Mouse (Mus musculus) hindbrain, embryonic 13.5 days (tissue): ENCODE results near the gene Hist1h3b. TPM values are rescaled to one million over a fixed set of nuclear protein-coding genes. Genes with fewer than 3 reads are reported as not detected.

Source experiments
- ATAC-seq: fragments of 200-750 bp; cut with Nextera tagmentation; 2 replicates; pipeline ENCODE4 v1.8.0; 2017; ENCODE audit warnings: moderate TSS enrichment; ENCODE audit not compliant: low FRiP score
- H3K27ac ChIP-seq: fragments of 300-500 bp; sonication (generic); 2 replicates; pipeline ENCODE4 v1.5.1; 2015; ENCODE audit warnings: inconsistent platforms, mild to moderate bottlenecking, moderate library complexity
- H3K27me3 ChIP-seq: fragments of 300-500 bp; sonication (generic); 2 replicates; pipeline ENCODE4 v1.6.1; 2015; ENCODE audit warnings: mild to moderate bottlenecking, inconsistent platforms
- H3K36me3 ChIP-seq: fragments of 300-500 bp; sonication (generic); 2 replicates; pipeline ENCODE4 v1.6.1; 2015; ENCODE audit warnings: mild to moderate bottlenecking, inconsistent platforms
- H3K4me1 ChIP-seq: fragments of 300-500 bp; sonication (generic); replicated peaks from 2 replicates; pipeline ENCODE4 v1.6.1; 2015; ENCODE audit warnings: inconsistent platforms
- H3K4me2 ChIP-seq: fragments of 300-500 bp; sonication (generic); 2 replicates; pipeline ENCODE4 v1.6.1; 2015; ENCODE audit warnings: inconsistent platforms, mild to moderate bottlenecking, moderate library complexity
- H3K4me3 ChIP-seq: fragments of 300-500 bp; sonication (generic); 2 replicates; pipeline ENCODE4 v1.5.1; 2015; ENCODE audit warnings: mild to moderate bottlenecking, inconsistent platforms
- H3K9ac ChIP-seq: fragments of 300-500 bp; sonication (generic); 2 replicates; pipeline ENCODE4 v1.6.1; 2015; ENCODE audit warnings: mild to moderate bottlenecking, inconsistent platforms
- H3K9me3 ChIP-seq: fragments of 300-500 bp; sonication (generic); 2 replicates; pipeline ENCODE4 v1.6.1; 2016; ENCODE audit warnings: inconsistent platforms
- WGBS: fragments of 180-500 bp; shearing (Covaris S2); methylation state at CpG from one replicate; pipeline ENCODE4 v1.1.7; 2015; 5-methylcytosine and 5-hydroxymethylcytosine counted together
- polyA plus RNA-seq: library from polyadenylated mRNA; unstranded; fragments of >200 nt; fragmentation: Nextera tagmentation; extraction: Ambion mirVana; gene quantifications from 2 replicates; pipeline ENCODE4 v1.2.1, GENCODE M21; 2015

Gene Hist1h3b
- polyA plus RNA-seq, 1 experiment from 2014 or later, result 4.4 TPM

GRCm38 (mm10) chr13:23724239-23724638 is 27.8 kb upstream of the Hist1h3b start:
- ATAC-seq, result no peak
- Histone ChIP-seq H3K36me3 (no peaks in the 10 kb centered on the region), H3K9ac (no peak overlapping the region), H3K27me3 (no peaks in the 10 kb centered on the region), H3K9me3 (no peaks in the 10 kb centered on the region), H3K4me3 (no peak overlapping the region), H3K27ac (no peak overlapping the region), H3K4me1 (no peaks in the 10 kb centered on the region), H3K4me2 (no peak overlapping the region)
- WGBS, result 84% methylated on average over 4 of the region's 4 CpGs

- H3K27me3 ChIP-seq, result no peaks in the 10 kb centered on the region
- no peak overlapping the region for H3K4me2 ChIP-seq
- H3K27ac ChIP-seq, result no peak overlapping the region
- H3K4me1 ChIP-seq, result no peaks in the 10 kb centered on the region
- no peak overlapping the region for H3K4me3 ChIP-seq
- no peak for ATAC-seq
- WGBS, result no CpG with 5 or more reads among the region's 1 CpGs
- H3K9ac ChIP-seq, result no peak overlapping the region
- no peaks in the 10 kb centered on the region for H3K9me3 ChIP-seq
- H3K36me3 ChIP-seq, result no peaks in the 10 kb centered on the region
Measured at GRCm38 (mm10) chr13:23725213-23725612, 26.9 kb upstream of the Hist1h3b start.

GRCm38 (mm10) chr13:23728472-23729191 is 23.4 kb upstream of the Hist1h3b start:
- 86% methylated on average over 18 of the region's 18 CpGs for WGBS
- Histone ChIP-seq H3K9ac (no peak overlapping the region), H3K27ac (no peak overlapping the region), H3K4me3 (no peak overlapping the region), H3K4me2 (no peak overlapping the region), H3K27me3 (no peaks in the 10 kb centered on the region), H3K9me3 (no peaks in the 10 kb centered on the region), H3K36me3 (no peaks in the 10 kb centered on the region), H3K4me1 (no peaks in the 10 kb centered on the region)
- ATAC-seq, result no peak

DNA sequence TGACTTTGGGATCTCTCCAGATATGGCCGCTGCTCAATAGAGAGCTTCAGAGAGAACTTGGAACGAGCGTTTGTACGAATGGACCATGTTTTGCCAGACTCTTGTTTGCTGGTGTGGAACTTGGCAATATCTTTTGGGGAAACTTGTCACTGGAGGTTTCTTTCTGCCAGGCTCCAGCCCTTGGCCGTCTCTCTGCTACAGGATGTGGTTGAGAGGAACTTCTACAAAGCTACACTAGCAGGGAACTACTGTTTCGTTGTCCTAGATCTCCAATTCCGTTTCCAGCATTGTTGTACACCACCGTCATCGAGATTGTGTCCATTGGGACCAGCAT is 22.9 kb upstream of the Hist1h3b start:
- WGBS, result 94% methylated on average over 9 of the region's 9 CpGs

DNA sequence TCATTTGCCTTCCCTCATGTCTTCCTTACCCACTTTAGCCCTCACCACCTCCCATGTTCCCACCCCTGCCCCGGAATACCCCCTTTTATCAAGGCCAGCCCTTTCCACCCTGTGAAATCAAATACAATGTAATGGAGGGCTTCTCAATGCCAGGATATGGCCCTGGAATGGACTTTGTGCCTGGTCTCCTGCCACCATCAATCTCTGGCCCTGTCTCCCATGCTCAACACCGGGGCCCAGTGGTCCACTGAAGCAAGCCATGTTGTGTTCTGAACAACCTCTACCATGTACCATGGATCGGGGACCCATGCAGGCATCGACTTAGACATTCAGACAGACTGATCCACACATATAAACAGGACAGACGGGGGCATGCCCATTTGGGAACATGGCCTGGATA is 22.4 kb upstream of the Hist1h3b start:
- H3K4me1 ChIP-seq, result no peaks in the 10 kb centered on the region
- no peak overlapping the region for H3K4me3 ChIP-seq
- WGBS, result 92% methylated on average over 5 of the region's 5 CpGs
- no peak overlapping the region for H3K4me2 ChIP-seq
- H3K36me3 ChIP-seq, result no peaks in the 10 kb centered on the region
- ATAC-seq, result no peak
- no peak overlapping the region for H3K27ac ChIP-seq
- H3K27me3 ChIP-seq, result no peaks in the 10 kb centered on the region
- no peaks in the 10 kb centered on the region for H3K9me3 ChIP-seq
- H3K9ac ChIP-seq, result no peak overlapping the region

More for the DNA sequence above, 22.9 kb upstream of the Hist1h3b start:
- H3K9me3 ChIP-seq, result no peaks in the 10 kb centered on the region
- no peak overlapping the region for H3K4me3 ChIP-seq
- H3K27ac ChIP-seq, result no peak overlapping the region
- H3K4me2 ChIP-seq, result no peak overlapping the region
- H3K4me1 ChIP-seq, result no peaks in the 10 kb centered on the region
- no peak overlapping the region for H3K9ac ChIP-seq
- no peak for ATAC-seq
- H3K27me3 ChIP-seq, result no peaks in the 10 kb centered on the region
- H3K36me3 ChIP-seq, result no peaks in the 10 kb centered on the region

GRCm38 (mm10) chr13:23730479-23730878 is 21.6 kb upstream of the Hist1h3b start:
- Histone ChIP-seq H3K27ac (no peak overlapping the region), H3K36me3 (no peaks in the 10 kb centered on the region), H3K4me2 (no peak overlapping the region), H3K4me3 (no peak overlapping the region), H3K4me1 (no peaks in the 10 kb centered on the region), H3K27me3 (no peaks in the 10 kb centered on the region), H3K9me3 (no peaks in the 10 kb centered on the region), H3K9ac (no peak overlapping the region)
- no peak for ATAC-seq
- WGBS, result 43% methylated on average over 8 of the region's 8 CpGs

GRCm38 (mm10) chr13:23732156-23732804 is 19.8 kb upstream of the Hist1h3b start:
- Histone ChIP-seq H3K36me3 (no peaks in the 10 kb centered on the region), H3K4me3 (no peak overlapping the region), H3K9me3 (no peaks in the 10 kb centered on the region), H3K9ac (no peak overlapping the region), H3K27me3 (no peaks in the 10 kb centered on the region), H3K4me1 (no peaks in the 10 kb centered on the region), H3K27ac (no peak overlapping the region), H3K4me2 (no peak overlapping the region)
- 28% methylated on average over 8 of the region's 8 CpGs for WGBS
- no peak for ATAC-seq

- no peak overlapping the region for H3K4me3 ChIP-seq
- no peak for ATAC-seq
- no peaks in the 10 kb centered on the region for H3K27me3 ChIP-seq
- H3K9ac ChIP-seq, result no peak overlapping the region
- H3K36me3 ChIP-seq, result no peaks in the 10 kb centered on the region
- WGBS, result 92% methylated on average over 5 of the region's 5 CpGs
- no peak overlapping the region for H3K4me2 ChIP-seq
- no peaks in the 10 kb centered on the region for H3K9me3 ChIP-seq
- H3K4me1 ChIP-seq, result peaks cover 23% of the 10 kb centered on the region
- H3K27ac ChIP-seq, result no peak overlapping the region
Measured at GRCm38 (mm10) chr13:23737091-23737490, 15.0 kb upstream of the Hist1h3b start.

GRCm38 (mm10) chr13:23738041-23738440 is 14.0 kb upstream of the Hist1h3b start:
- H3K4me2 ChIP-seq, result peak overlapping the region; percentile 94
- no peak for ATAC-seq
- H3K27ac ChIP-seq, result peak overlapping the region; percentile 89
- 26% methylated on average over 4 of the region's 4 CpGs for WGBS
- no peaks in the 10 kb centered on the region for H3K9me3 ChIP-seq
- peak overlapping the region; percentile 76 for H3K9ac ChIP-seq
- H3K4me3 ChIP-seq, result peak overlapping the region; percentile 48
- H3K36me3 ChIP-seq, result no peaks in the 10 kb centered on the region
- H3K4me1 ChIP-seq, result peaks cover 23% of the 10 kb centered on the region
- H3K27me3 ChIP-seq, result no peaks in the 10 kb centered on the region

- Histone ChIP-seq H3K4me3 (peak within 1 kb of the TSS; percentile 48), H3K9ac (peak within 1 kb of the TSS; percentile 76), H3K27ac (peak within 1 kb of the TSS; percentile 89), H3K4me1 (peaks cover 23% of the 10 kb centered on the region), H3K36me3 (no peaks in the 10 kb centered on the region), H3K27me3 (no peaks in the 10 kb centered on the region), H3K4me2 (peak within 1 kb of the TSS; percentile 94), H3K9me3 (no peaks in the 10 kb centered on the region)
- under 1% methylated on average over 38 of the region's 38 CpGs for WGBS
- ATAC-seq, result peak; percentile 93
Measured at GRCm38 (mm10) chr13:23738677-23739068, 13.4 kb upstream of the Hist1h3b start, which contains the start of gene Hist1h1c. Hist1h1c (plus strand) TSS chr13:23738808.

DNA sequence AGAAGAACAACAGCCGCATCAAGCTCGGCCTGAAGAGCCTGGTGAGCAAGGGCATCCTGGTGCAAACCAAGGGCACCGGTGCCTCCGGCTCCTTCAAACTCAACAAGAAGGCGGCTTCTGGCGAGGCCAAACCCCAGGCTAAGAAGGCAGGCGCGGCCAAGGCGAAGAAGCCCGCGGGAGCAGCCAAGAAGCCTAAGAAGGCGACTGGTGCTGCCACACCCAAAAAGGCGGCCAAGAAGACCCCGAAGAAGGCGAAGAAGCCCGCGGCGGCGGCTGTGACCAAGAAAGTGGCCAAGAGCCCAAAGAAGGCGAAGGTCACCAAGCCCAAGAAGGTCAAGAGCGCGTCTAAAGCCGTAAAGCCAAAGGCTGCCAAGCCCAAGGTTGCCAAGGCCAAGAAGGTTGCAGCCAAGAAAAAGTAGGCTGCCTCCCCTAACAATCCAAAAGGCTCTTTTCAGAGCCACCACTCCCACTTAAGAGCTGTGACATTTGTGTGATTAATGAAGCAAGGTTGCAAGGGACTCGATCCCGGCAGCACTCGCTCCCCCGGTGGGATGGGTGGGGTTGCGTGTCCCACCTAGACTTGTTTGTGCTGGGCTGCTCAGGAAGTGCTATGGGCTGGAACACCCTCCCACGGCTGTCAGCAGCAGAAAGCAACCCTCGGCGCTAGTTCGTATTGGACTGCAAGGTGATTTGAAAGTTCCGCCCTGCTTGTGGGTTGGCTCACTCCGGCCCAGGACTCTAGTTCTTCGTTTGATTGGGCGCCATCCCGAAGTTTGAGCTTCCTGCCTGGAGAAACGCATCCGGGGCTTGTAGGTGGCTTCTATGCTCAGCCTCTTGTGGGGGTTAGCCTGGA is 12.8 kb upstream of the Hist1h3b start:
- Histone ChIP-seq H3K36me3 (no peaks in the 10 kb centered on the region), H3K27ac (peak overlapping the region; percentile 89), H3K9me3 (no peaks in the 10 kb centered on the region), H3K9ac (peak overlapping the region; percentile 76), H3K4me2 (peak overlapping the region; percentile 94), H3K4me1 (peaks cover 23% of the 10 kb centered on the region), H3K27me3 (no peaks in the 10 kb centered on the region), H3K4me3 (peak overlapping the region; percentile 48)
- WGBS, result under 1% methylated on average over 39 of the region's 39 CpGs
- peak; percentile 90 for ATAC-seq

- Histone ChIP-seq H3K27ac (peak overlapping the region; percentile 89), H3K4me3 (peak overlapping the region; percentile 48), H3K4me2 (peak overlapping the region; percentile 94), H3K9ac (peak overlapping the region; percentile 76), H3K4me1 (peaks cover 23% of the 10 kb centered on the region), H3K9me3 (no peaks in the 10 kb centered on the region), H3K36me3 (no peaks in the 10 kb centered on the region), H3K27me3 (no peaks in the 10 kb centered on the region)
- ATAC-seq, result no peak
- under 1% methylated on average over 14 of the region's 14 CpGs for WGBS
Measured at GRCm38 (mm10) chr13:23739922-23740252, 12.2 kb upstream of the Hist1h3b start.
